Mouse (Mus musculus) stomach, postnatal 0 days (tissue): ENCODE measurements at regions not wholly inside any gene's neighbourhood (a gene's known extent, or its start where the extent isn't known, plus 50 kb on each side); places are given as distances from the start of the nearest gene placed in this dataset.

ENCODE experiments used
- CTCF ChIP-seq: IDR thresholded peaks from 2 replicates; pipeline ENCODE4 v1.5.1; 2016; ENCODE audit warnings: antibody characterized with exemption, low read depth, mild to moderate bottlenecking, moderate library complexity
- EP300 ChIP-seq: optimal IDR thresholded peaks from 2 replicates; pipeline ENCODE3; 2016; ENCODE audit warnings: antibody characterized with exemption

- no peak for TF ChIP-seq CTCF
- TF ChIP-seq EP300: no peak
Measured at GRCm38 (mm10) chr2:116177155-116177554, 111.5 kb upstream of the Meis2 start.
